Mouse (Mus musculus): Measurements from ENCODE around the gene Xkr7.

The Xkr7 gene

GRCm38 (mm10) chr2:153031126-153032082 is at the start of gene Xkr7:
TSS of gene Xkr7 (plus strand) at chr2:153031852.
- no peak for DNase-seq (ENCODE audit: low spot score)

DNA sequence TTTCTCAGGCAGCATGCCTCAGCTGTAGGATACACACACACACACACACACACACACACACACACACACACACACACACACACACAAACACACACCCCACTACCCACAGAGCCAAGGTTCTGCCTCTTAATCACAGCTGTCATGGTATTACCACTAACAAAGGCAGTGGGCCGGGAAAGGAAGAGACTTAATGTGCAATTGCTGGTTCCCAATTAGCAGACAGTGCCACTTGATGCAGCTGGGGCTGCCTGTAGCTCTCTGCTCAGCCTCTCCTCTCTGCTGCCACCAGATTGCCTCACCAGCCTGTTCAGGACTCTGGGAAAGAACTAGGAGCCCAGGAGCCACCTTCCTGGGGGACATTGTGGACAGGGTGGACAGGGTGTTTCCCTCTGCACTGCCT is 46.1 kb upstream of the Xkr7 start:
- DNase-seq (ENCODE audit: low spot score) = no peak

GRCm38 (mm10) chr2:152991529-152991928 is 40.1 kb upstream of the Xkr7 start:
- no peak for DNase-seq (ENCODE audit: low spot score)

- DNase-seq (ENCODE audit: low spot score) = no peak
Observed at GRCm38 (mm10) chr2:152997046-152997445, 34.6 kb upstream of the Xkr7 start.

DNA sequence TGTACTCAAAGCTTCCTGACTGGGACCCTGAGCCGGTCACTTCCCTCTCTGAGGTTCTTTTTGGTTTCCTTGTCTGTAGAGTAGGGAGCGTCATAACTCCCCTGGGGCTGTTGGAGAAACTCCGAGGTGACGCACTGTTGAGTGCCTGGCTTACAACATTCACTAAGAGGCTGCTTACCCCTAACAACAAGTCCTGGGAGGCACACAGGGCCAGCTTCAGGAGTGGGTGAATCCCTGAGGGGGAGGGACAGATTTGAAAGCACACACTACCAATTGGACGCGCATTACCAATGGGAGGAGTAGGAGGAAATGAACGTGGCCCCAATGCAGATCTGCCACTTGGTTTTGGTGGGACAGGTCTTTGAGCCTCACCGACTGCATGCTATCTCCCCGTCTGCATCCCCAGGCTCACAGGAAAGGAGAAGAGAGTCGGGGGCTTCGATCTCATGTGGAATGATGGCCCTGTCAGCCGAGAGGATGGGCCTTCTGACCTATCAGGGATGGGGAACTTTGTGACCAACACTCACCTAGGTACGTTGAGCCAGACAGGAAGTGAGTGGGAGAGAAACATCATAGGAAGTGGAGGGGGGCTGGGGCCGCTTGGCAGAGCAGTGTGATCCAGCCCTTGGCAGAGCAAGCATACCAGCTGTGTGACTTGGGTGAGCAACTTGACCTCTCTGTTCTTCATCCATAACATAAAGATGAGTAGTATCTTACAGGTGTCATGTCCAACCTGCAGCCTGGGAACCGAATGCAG is 29.0 kb upstream of the Xkr7 start:
- no peak for DNase-seq (ENCODE audit: low spot score)

GRCm38 (mm10) chr2:153003681-153004338 is 27.8 kb upstream of the Xkr7 start:
- DNase-seq (ENCODE audit: low spot score) = no peak

- DNase-seq (ENCODE audit: low spot score) = no peak
Observed at GRCm38 (mm10) chr2:153005981-153006380, 25.7 kb upstream of the Xkr7 start.

- DNase-seq (ENCODE audit: low spot score) = no peak
Observed at GRCm38 (mm10) chr2:153009192-153009973, 22.3 kb upstream of the Xkr7 start.

DNA sequence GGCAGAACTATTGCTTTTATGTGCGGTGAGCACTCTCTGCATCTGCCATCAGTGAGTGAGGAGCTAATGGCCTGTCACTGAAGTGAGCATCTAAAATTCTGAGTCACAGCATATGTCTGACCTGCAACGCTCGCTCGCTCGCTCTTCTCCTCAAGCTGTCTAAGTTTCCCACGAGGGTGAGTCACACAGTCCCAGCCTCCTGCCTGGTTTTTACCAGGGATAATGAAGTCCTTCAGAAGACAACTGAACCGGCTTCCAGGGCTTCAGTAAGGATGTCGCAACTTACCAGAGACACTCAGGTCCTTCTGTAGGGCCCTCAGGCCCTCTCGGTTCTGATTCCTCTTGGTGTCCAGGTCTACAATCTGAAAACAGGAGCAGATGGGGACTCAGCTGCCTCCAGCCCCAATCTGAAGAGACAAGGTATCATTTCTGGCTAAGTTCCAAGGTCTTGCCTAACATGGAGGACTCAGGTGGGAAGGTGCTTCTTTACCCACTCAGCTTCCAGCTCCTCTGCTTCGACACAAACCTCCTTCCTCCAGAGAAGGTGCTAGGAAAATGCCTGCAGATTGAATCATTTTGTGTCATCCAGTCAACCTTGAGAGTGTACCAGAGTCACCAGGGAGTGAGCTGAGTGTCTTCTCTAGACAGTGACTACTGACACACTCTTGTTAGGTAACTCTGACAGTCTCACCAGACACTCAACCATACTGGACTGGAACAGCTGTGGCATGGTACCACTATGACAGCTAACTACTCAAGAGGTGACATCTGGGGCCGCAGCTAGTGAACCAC is 17.7 kb upstream of the Xkr7 start:
- DNase-seq (ENCODE audit: low spot score) = no peak

- DNase-seq (ENCODE audit: low spot score) = peak; percentile 95
Observed at GRCm38 (mm10) chr2:153014758-153015593, 16.7 kb upstream of the Xkr7 start, which contains the start of gene Pdrg1. TSS of gene Pdrg1 (minus strand) at chr2:153015427.

DNA sequence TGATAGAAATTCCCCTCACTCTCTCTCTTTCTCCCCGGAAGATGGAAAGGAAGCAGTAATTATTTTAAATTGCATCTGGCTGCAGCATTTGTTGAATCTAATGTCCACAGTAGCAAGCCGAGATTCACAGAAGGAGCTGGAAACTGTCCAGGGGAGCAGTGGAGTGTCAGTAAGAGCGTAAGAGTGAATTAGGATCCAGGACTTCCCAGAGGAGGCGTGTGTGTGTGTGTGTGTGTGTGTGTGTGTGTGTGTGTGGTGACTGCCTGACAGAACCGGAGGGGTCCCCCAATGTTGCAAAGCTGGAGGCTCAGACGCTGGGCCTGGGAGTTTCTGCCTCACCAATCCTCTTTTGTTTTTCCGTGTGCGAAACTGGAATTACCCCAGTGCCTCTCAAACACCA is 15.8 kb upstream of the Xkr7 start:
- DNase-seq (ENCODE audit: low spot score) = no peak

DNA sequence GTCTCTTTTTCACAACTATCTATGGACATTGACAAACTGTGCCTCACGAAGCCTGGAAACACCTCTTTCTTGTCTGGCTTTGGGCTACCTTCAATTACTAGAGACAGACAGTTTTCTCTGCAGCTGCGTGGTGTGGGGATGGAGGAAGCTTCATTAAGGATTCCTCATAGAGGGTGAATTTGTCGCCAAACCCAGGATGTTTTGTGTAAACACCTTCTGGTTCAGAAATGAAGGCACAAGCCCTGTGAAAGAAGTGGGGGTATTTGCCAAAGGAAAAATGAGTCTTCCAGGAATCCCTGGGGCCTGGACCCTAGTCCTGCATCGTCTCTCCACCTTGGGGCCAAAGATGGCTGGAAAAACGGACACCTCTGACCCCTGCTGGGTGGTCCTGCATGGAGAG is 14.9 kb upstream of the Xkr7 start:
- DNase-seq (ENCODE audit: low spot score) = no peak

- DNase-seq (ENCODE audit: low spot score) = no peak
Observed at GRCm38 (mm10) chr2:153019355-153019754, 12.3 kb upstream of the Xkr7 start.

DNA sequence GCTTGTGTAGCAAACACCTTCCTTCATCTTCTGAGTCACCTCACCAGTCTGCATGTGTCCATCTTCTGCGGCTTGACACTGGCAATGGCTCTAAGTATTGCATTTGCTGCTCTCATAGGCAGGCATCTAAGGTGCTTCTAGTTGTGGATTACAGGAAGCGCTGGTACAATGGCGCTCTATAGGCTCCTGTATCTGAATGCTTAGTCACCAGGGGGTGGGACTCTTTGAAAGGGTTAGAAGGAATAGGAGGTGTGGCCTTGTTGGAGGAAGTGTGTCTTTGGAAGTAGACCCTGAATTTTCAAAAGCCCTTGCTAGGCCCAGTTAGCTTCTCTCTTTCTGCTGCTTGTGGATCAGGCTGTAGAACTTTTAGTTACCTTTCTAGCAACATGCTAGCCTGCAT is 10.5 kb upstream of the Xkr7 start:
- no peak for DNase-seq (ENCODE audit: low spot score)

- DNase-seq (ENCODE audit: low spot score) = no peak
Observed at GRCm38 (mm10) chr2:153022855-153023254, 8.8 kb upstream of the Xkr7 start.

- no peak for DNase-seq (ENCODE audit: low spot score)
Observed at GRCm38 (mm10) chr2:153026052-153026451, 5.6 kb upstream of the Xkr7 start.

DNA sequence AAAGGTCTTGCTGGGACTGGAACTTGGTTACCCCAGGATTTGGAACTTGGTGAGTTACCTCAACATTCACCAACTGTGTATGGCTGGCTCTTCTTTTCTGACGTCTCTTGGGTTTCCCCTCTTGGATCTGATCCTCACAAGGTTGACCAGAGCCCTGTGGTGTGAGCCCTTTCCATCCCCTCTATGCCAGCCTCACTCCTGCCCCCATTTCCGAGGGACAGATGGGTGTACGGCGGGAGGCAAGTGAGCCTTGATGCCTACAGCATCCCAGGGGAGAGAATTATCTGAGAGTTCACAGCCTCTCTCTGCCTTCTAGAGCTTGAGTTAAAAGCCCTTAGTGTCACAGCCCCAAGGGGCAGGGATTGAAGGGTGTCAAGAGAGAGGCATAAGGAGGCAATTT is 4.2 kb upstream of the Xkr7 start:
- DNase-seq (ENCODE audit: low spot score) = no peak

DNA sequence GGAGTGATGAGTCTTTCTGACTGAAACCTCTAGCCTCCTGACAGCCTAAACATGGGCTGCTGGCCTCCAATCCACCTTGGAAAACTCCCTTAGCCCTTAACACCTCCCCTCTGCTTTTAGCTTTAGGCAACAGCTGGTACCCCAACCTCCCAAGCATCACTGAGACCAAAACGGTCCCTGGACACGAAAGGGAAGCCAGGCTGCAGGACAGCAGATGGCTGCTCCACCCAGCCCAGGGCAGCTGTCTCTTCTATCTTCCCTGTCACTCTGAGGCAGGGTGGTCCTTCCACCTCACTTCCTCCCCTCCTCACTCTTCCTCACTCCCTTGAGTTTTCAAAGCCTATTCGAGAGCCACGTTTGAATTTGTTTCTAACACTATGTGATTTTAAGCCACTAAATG is 1.2 kb upstream of the Xkr7 start:
- DNase-seq (ENCODE audit: low spot score) = no peak

GRCm38 (mm10) chr2:153032083-153032842 is 611 bp downstream of the Xkr7 start:
- peak; percentile 60 for DNase-seq (ENCODE audit: low spot score)
